Mouse (Mus musculus) neural tube, embryonic 11.5 days (tissue): ENCODE measurements around the gene Cdr2l. TPM values are rescaled to one million over a fixed set of nuclear protein-coding genes. Genes with fewer than 3 reads are reported as not detected.

Experiments
- ATAC-seq: fragments of 200-750 bp; cut with Nextera tagmentation; 2 replicates; pipeline ENCODE4 v1.8.0; 2017; ENCODE audit warnings: moderate number of reproducible peaks, mild to moderate bottlenecking, moderate TSS enrichment, moderate library complexity; ENCODE audit not compliant: insufficient read depth, low FRiP score, low TSS enrichment
- DNase-seq: peaks from one replicate; pipeline ENCODE4 v3.0.0-alpha.2; 2015; ENCODE audit warnings: low spot score
- H3K27ac ChIP-seq: fragments of 300-500 bp; sonication (generic); 2 replicates; pipeline ENCODE4 v1.5.1; 2014; ENCODE audit warnings: low read depth, mild to moderate bottlenecking, low read length
- H3K27me3 ChIP-seq: fragments of 300-500 bp; sonication (generic); 2 replicates; pipeline ENCODE4 v1.6.1; 2014; ENCODE audit warnings: mild to moderate bottlenecking, low read length, mixed read lengths; ENCODE audit not compliant: control insufficient read depth, insufficient read depth
- H3K36me3 ChIP-seq: fragments of 300-500 bp; sonication (generic); 2 replicates; pipeline ENCODE4 v1.6.1; 2014; ENCODE audit warnings: mild to moderate bottlenecking, low read length, moderate library complexity, mixed read lengths; ENCODE audit not compliant: control insufficient read depth, insufficient read depth
- H3K4me1 ChIP-seq: fragments of 300-500 bp; sonication (generic); 2 replicates; pipeline ENCODE4 v1.6.1; 2014; ENCODE audit warnings: low read length, mixed read lengths; ENCODE audit not compliant: control insufficient read depth, insufficient read depth
- H3K4me2 ChIP-seq: fragments of 300-500 bp; sonication (generic); 2 replicates; pipeline ENCODE4 v1.6.1; 2014; ENCODE audit warnings: low read depth, mild to moderate bottlenecking, moderate library complexity
- H3K4me3 ChIP-seq: fragments of 300-500 bp; sonication (generic); 2 replicates; pipeline ENCODE4 v1.5.1; 2014; ENCODE audit warnings: low read depth, low read length
- H3K9ac ChIP-seq: fragments of 300-500 bp; sonication (generic); 2 replicates; pipeline ENCODE4 v1.6.1; 2014; ENCODE audit warnings: mild to moderate bottlenecking, low read length
- H3K9me3 ChIP-seq: fragments of 300-500 bp; sonication (generic); 2 replicates; pipeline ENCODE4 v1.6.1; 2016; ENCODE audit warnings: low read length; ENCODE audit not compliant: control insufficient read depth
- WGBS: fragments of 180-500 bp; shearing (Covaris S2); extraction: QIAGEN DNeasy Blood & Tissue Kit; methylation state at CpG from one replicate; pipeline ENCODE4 v1.1.7; 2014; 5-methylcytosine and 5-hydroxymethylcytosine counted together
- polyA plus RNA-seq: library from polyadenylated mRNA; unstranded; fragments of >200 nt; fragmentation: Nextera tagmentation; extraction: Ambion mirVana; gene quantifications from 2 replicates; pipeline ENCODE4 v1.2.1, GENCODE M21; 2014

The Cdr2l gene
- polyA plus RNA-seq, 1 experiment from 2014 or later, result 18.1 TPM

DNA sequence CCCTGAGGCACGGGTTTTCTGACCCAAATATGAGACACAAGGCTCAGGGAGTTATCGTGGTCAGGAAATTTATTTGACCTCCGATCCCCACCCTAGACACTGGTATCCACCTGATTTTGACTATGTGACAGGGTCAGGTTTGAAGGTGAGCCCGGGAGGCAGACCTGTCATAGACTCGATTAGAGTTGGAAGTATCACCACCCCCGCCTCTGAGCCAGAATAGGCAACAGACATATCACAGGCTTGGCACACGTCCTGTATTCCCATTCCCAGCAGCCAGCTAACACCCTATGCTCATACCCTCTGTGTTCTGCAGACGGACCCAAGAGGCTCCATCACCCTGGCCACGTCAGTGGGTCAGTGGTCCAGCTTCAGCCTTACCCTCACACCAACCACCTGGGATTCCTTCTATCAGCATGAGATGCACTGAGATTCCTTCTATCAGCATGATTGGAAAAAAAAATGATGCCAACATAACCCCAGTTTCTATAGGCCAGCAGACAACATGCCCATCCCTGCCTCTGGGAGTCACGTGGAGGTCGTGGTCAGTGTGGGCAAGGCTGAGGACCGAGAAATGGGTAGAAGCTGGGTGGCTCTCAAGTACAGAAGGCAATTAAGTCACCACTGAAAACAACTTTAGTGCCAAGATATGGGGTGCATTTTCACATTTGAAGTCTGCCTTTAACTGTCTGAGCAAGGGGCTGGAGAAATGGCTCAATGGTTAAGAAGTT lies 6.9 kb upstream of the Cdr2l start:
- peak overlapping the region; percentile 52; the same call in 1 of the 2 replicates for H3K9ac ChIP-seq
- no peak for ATAC-seq
- no peak overlapping the region for H3K4me3 ChIP-seq
- H3K27ac ChIP-seq, result no peak overlapping the region
- no peaks in the 10 kb centered on the region for H3K36me3 ChIP-seq
- no peak for DNase-seq
- peaks cover 6% of the 10 kb centered on the region; the same call in 1 of the 2 replicates for H3K4me1 ChIP-seq
- peak overlapping the region; percentile 68; the same call in 1 of the 2 replicates for H3K4me2 ChIP-seq
- 68% methylated on average over 12 of the region's 12 CpGs for WGBS
- H3K27me3 ChIP-seq, result peaks cover 16% of the 10 kb centered on the region
- no peaks in the 10 kb centered on the region for H3K9me3 ChIP-seq

DNA sequence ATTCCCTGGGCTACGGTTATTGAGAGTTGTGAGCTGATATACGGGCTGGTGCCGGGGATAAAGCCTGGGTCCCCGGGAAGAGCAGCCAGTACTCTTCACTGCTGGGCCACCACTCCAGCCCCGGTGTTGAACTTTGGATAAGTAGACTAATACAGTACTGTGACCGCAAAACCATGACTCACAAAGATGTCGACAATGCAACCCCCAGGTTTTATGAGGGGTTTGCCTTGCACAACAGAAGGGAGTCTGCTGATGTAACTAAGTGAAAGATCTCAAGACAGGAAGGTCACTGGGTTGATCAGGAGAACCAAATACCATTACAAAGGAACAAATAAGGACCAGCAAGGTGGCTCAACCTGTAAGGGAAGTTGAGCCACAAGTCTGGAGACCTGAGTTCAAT lies 5.0 kb upstream of the Cdr2l start:
- Histone ChIP-seq H3K4me3 (no peak overlapping the region), H3K36me3 (no peaks in the 10 kb centered on the region), H3K27me3 (peaks cover 16% of the 10 kb centered on the region), H3K9ac (no peak overlapping the region), H3K4me2 (no peak overlapping the region), H3K9me3 (no peaks in the 10 kb centered on the region), H3K27ac (no peak overlapping the region), H3K4me1 (peaks cover 6% of the 10 kb centered on the region; the same call in 1 of the 2 replicates)
- 66% methylated on average over 7 of the region's 7 CpGs for WGBS
- ATAC-seq, result no peak
- no peak for DNase-seq

- Histone ChIP-seq H3K9ac (no peak overlapping the region), H3K4me1 (peaks cover 6% of the 10 kb centered on the region; the same call in 1 of the 2 replicates), H3K27me3 (peaks cover 16% of the 10 kb centered on the region), H3K4me3 (no peak overlapping the region), H3K36me3 (no peaks in the 10 kb centered on the region), H3K27ac (no peak overlapping the region), H3K9me3 (no peaks in the 10 kb centered on the region), H3K4me2 (no peak overlapping the region)
- ATAC-seq (no peak), DNase-seq (no peak)
- 90% methylated on average over 4 of the region's 4 CpGs for WGBS
Observed at GRCm38 (mm10) chr11:115377254-115377653, 4.5 kb upstream of the Cdr2l start.

DNA sequence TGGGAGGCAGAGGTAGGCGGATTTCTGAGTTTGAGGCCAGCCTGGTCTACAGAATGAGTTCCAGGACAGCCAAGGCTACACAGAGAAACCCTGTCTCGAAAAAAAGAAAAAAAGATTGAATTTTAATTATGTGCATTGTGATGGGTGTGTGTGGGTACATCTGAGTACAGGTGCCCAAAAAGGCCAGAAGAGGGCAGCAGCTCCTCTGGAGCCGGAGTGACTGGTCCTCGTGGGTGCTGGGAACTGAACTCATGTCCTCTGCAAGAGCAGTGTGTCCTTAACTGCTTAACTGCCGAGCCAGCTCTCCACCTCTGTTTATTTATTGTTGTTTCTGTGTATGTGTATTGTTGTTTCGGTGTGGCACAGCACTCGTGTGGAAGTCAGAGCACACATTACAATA lies 3.9 kb upstream of the Cdr2l start:
- peaks cover 11% of the 10 kb centered on the region for H3K4me1 ChIP-seq
- WGBS, result 92% methylated on average over 7 of the region's 7 CpGs
- no peak overlapping the region for H3K4me3 ChIP-seq
- H3K27ac ChIP-seq, result no peak overlapping the region
- H3K27me3 ChIP-seq, result peaks cover 16% of the 10 kb centered on the region
- H3K9me3 ChIP-seq, result no peaks in the 10 kb centered on the region
- H3K9ac ChIP-seq, result no peak overlapping the region
- DNase-seq (no peak), ATAC-seq (no peak)
- H3K4me2 ChIP-seq, result no peak overlapping the region
- no peaks in the 10 kb centered on the region for H3K36me3 ChIP-seq

DNA sequence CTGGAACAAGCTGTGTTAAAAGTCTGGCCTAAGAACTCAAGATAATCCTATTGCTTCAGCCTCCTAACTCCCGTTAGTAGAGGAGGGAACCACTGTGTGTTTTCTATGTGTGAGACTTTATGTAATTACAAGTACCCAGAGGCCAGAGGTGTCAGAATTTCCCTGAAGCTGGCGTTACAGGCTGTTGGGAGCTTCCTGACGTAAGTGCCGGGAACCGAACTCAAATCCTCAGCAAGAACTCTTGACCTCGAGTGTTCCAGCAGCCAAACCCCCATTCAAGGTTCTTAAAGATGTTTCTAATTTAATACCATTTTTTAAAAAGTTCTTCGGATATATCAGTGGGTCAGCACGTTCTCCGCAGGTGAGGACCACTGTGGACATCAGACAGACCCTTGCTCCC lies 440 bp upstream of the Cdr2l start:
- no peaks in the 10 kb centered on the region for H3K9me3 ChIP-seq
- peaks cover 22% of the 10 kb centered on the region for H3K4me1 ChIP-seq
- no peak overlapping the region for H3K4me3 ChIP-seq
- H3K4me2 ChIP-seq, result peak overlapping the region; percentile 87
- H3K9ac ChIP-seq, result no peak overlapping the region; the same call in 1 of the 2 replicates
- WGBS, result 11% methylated on average over 9 of the region's 9 CpGs
- DNase-seq (peak; percentile 34), ATAC-seq (no peak)
- no peaks in the 10 kb centered on the region for H3K27me3 ChIP-seq
- H3K27ac ChIP-seq, result no peak overlapping the region
- H3K36me3 ChIP-seq, result no peaks in the 10 kb centered on the region

GRCm38 (mm10) chr11:115382891-115383290 lies 1.2 kb downstream of the Cdr2l start:
- peak overlapping the region; percentile 96 for H3K9ac ChIP-seq
- H3K27me3 ChIP-seq, result no peaks in the 10 kb centered on the region
- WGBS, result 20% methylated on average over 5 of the region's 5 CpGs
- ATAC-seq (no peak), DNase-seq (no peak)
- peaks cover 22% of the 10 kb centered on the region for H3K4me1 ChIP-seq
- peak overlapping the region; percentile 87 for H3K4me2 ChIP-seq
- H3K9me3 ChIP-seq, result no peaks in the 10 kb centered on the region
- H3K4me3 ChIP-seq, result peak overlapping the region; percentile 82
- H3K27ac ChIP-seq, result no peak overlapping the region
- no peaks in the 10 kb centered on the region; the same call in 1 of the 2 replicates for H3K36me3 ChIP-seq

DNA sequence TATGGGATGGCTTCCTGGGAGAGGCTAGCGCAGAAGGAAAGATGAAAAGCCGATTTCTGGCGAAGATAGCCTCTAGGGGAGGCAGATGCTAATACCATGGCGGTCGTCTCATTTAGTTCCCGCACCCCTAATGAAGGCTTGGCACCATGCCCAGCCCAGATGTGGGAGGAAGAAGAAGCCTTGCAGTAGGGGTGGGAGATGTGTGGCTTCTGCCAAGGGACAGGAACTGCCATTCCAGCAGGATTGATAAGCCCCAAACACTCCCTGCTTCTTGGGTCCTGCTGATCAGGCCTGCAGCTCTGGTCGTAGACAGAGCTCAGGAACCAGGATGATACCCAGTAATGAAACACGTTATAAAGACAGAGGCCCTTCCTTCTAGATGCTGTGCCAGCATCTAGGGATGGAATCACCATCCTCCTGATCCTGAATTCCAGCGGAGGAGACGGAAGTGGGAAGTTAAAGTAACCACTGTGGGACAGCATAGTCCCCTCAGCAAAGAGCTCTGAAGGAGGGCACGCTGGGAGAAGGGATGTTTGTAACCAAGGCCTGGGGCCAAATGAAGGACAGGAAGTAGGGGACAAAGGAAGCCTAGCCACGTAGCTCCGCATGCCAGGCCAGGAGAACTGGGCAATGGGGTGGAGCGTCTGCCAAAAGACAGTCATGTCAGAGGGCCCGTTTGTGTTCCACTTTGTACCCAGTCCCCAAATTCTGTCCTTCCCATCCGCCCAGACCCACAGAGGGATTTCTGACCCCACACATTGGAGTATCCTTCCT lies 2.2 kb downstream of the Cdr2l start:
- ATAC-seq (no peak), DNase-seq (peak; percentile 46)
- Histone ChIP-seq H3K9ac (peak overlapping the region; percentile 40), H3K36me3 (no peaks in the 10 kb centered on the region; the same call in 1 of the 2 replicates), H3K4me3 (no peak overlapping the region), H3K27ac (0 out of 2 replicates have a peak overlapping the region, but pooled peaks have one; percentile 6), H3K27me3 (no peaks in the 10 kb centered on the region), H3K4me2 (peak overlapping the region; percentile 87), H3K9me3 (no peaks in the 10 kb centered on the region), H3K4me1 (peaks cover 22% of the 10 kb centered on the region)
- 66% methylated on average over 16 of the region's 16 CpGs for WGBS

GRCm38 (mm10) chr11:115384587-115384986 lies 2.9 kb downstream of the Cdr2l start:
- ATAC-seq, result no peak
- 82% methylated on average over 5 of the region's 5 CpGs for WGBS
- H3K27ac ChIP-seq, result no peak overlapping the region
- H3K4me1 ChIP-seq, result peaks cover 22% of the 10 kb centered on the region
- H3K4me3 ChIP-seq, result no peak overlapping the region
- no peak for DNase-seq
- no peaks in the 10 kb centered on the region; the same call in 1 of the 2 replicates for H3K36me3 ChIP-seq
- no peaks in the 10 kb centered on the region for H3K9me3 ChIP-seq
- H3K4me2 ChIP-seq, result no peak overlapping the region
- no peak overlapping the region for H3K9ac ChIP-seq
- no peaks in the 10 kb centered on the region for H3K27me3 ChIP-seq
